Mouse (Mus musculus) liver, adult (tissue): ENCODE results near the gene Golga5.

Source experiments
- GATA4 ChIP-seq: IDR thresholded peaks from 2 replicates; pipeline ENCODE4 v1.6.1; 2014; ENCODE audit warnings: mild to moderate bottlenecking, low read length; ENCODE audit not compliant: insufficient replicate concordance

Gene Golga5

DNA sequence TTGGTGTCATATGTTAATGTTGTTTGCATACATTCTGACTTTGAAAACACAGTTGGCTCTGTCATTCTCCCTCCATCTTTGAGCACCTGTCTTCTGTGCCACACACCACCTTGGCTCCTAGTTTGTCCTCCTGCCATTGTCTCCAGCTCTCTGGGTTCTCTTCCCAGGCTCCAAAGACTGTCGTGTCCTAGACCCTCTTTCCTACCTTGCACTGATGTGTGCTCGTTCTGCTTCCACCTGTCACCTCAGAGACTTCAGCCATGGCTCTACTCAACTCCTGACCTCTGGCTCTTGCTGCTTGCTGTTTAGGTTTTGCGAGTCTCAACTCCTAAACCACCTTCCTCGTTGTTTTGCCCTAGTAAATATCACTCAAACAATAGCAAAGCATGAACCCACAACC lies 11.5 kb downstream of the Golga5 start:
- TF ChIP-seq GATA4: no peak

DNA sequence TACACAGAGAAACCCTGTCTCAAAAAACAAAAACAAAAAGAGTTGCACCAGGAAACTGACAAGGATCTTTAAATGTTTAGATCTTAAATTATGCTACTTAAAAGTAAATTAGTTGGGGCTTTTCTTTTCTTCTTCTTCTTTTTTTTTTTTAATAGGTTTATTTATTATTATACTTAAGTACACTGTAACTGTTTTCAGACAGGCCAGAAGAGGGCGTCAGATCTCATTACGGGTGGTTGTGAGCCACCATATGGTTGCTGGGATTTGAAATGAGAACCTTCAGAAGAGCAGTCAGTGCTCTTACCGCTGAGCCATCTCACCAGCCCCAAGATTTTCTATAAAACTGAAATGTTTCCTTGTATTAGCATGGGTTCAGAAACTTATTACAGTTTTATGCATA lies 16.0 kb downstream of the Golga5 start:
- TF ChIP-seq GATA4: no peak

DNA sequence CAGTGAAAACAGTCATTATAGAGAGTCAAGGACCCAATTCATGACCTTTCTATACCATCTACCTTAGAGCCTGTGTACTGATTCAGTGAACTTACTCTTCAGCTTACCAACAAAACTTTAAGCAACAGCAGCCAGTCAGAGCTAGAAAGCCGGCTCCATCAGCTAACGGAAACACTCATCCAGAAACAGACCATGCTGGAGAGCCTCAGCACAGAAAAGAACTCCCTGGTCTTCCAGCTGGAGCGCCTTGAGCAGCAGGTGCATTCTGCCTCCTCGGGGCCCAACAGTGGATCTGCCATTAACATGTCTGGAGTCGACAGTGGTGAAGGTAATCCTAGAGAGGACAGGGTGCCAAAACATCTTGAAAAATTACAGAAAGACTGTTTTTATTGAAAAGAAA lies 23.0 kb downstream of the Golga5 start:
- no peak for TF ChIP-seq GATA4

DNA sequence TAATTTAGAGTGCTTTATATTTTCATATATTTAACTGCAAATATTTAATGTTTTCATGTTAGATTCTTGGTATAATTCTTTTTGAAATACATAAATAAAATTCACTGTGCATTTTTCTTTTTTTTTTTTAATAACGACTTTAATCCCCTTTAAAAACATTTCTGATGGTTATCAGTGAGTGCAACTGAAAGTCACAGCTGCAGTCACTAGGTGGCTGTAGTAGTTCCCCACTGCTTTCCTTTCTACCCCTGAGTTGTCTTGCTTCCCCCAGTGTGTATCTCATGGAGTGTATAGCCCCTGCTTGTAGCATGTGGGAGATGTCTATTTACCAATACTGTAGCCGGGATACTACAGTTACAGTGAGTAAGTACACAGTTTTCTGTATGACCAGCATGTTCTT lies 29.0 kb downstream of the Golga5 start:
- no peak for TF ChIP-seq GATA4

DNA sequence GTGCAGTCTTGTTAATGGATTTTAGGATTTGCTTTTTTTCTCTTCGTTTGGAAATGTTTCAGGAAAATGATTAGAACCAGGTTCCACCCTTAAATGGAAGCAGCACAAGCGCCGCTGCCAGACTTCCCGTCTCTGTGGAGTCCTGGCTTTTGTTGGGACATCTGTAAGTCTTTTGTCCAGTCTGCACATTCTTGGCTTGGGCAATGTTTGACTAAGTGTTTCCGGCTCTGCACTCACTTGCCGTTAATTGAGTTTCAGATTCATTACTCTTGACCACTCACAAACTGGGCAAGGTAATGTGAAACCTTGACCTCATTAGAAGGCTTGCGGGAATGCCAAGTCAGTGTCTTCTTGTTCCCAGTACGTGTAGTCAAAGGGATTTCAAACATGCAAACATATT lies 29.8 kb downstream of the Golga5 start:
- no peak for TF ChIP-seq GATA4

DNA sequence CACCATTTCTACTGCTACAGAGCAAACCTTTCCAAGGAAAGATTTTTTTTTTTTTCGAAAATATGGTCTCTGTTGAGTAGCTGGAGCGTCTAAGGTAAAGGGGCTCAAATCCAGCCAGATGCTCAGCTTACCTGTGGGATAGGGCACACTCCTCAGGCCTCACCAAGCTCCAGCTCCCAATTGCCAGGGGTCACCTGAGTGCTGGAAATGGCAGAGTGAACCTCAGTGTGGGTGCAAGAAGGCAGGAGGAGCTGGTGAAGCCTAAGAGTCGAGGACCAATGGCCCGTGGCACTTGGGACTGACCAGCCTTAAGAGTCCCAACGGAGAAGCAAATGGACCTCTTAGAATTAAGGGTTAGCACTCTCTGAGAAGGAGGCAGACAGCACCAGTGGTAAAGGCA lies 30.3 kb downstream of the Golga5 start:
- no peak for TF ChIP-seq GATA4

DNA sequence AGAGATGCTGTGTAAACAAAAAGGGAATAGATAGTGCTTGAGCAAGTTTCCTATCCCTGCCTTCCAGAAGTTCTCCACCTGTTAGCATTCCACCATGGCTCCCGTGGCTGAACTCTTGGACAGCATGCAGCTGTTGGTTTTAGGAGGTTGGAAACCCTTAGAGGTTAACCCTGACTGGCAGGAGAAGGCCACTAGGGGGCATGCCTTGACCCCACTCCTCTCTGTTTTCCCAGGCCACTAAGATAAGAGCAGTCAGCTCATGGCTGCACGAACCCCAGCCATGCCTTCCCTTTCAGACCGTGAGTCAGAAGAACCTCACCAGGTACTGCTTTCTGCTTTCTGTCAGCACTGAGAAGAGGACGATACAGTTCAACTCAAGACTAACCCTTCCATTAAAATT lies 30.8 kb downstream of the Golga5 start:
- no peak for TF ChIP-seq GATA4

DNA sequence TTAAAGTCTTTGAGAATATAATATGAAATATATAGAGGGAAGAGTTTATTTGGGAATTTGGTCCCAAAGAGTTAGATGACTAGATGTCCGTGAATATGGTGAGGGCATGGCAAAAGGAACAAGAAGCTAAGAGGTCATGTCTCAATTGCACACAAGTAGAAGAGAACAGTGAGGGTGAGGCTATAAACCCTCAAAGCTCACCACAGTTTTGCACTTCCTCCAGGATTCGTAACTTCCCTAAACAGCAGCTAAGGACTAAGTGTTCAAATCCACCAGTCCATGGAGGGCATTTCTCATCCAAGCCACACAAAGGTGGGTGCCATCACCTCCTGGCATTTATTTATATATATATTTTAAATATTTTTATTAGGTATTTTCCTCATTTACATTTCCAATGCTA lies 32.1 kb downstream of the Golga5 start:
- no peak for TF ChIP-seq GATA4

DNA sequence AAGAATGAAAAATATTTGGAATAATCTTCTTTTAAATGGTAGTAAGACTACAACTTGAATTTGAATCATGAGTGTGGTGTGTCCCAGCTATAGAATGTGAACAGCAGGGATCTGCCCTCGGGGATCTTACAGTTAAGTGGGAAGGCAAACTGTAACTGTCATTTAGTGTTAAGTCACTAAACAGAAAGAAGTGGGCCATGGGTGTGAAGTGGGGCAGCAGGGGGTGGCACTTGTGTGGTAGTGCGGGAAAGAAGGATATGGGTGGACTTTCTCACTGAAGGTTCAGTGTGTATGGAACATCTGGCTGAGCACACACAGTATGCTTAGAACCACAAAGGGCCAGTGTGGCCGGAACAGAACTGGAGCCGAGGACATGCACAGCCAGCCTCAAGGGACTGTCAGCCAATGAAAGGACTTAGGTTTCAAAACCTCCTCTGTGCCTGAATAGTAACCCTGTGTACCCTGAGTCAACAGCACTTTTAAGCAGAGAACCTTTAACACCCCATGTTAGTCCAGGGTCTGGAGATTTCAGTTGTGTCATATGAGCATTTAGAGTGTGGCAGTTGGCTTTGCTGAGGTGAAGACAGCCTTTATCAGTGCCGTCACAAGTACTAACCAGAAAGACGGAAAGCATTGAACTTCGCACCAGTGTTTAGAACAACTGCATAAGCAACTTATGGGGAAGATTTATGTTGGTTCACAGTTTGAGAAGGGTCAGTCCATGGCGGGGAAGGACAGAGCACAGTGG lies 33.1 kb downstream of the Golga5 start:
- TF ChIP-seq GATA4: no peak

DNA sequence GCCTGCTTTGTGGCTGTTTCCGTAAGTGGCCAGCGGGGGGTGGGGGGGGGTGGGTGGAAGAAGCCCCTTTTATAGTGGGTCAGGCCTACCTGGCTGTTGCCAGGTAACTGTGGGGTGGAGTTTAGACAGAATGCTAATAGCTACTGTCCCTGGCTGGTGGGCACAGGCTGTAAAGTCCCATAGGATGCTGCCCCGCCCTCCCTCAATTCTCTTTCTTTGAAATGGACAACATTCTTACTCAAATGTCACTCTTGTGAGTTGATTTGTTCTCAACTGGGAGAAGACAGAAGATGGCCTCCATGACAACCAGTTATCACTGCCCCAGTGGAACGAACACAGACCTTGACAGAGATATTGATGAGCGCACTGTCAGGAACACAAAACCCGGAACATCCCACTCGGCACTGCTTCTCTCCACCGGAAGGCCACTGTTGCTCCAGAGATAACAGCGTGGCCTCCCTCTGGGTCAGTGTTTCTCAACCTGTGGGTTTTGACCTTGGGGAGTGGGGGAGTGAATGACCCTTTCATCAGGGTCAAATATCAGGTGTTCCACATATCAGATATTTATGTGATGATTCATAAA lies 36.3 kb downstream of the Golga5 start:
- no peak for TF ChIP-seq GATA4

DNA sequence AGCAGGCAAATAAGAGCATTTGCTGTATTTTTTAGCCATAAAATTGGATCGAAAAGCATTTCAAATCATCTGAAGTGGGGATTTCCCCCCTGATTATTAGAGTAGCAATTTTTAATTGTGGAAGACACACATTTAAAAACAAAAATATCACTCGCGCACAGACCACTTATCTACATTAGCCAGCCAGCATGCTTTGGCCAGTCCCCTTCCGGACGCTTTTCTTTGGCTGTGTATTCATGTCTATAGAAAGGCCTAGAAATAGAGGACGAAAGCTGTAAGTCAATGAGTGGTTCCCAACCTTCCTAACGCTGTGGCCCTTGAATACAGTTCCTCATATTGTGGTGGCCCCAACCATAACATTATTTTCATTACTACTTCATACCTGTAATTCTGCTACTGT lies 37.0 kb downstream of the Golga5 start:
- no peak for TF ChIP-seq GATA4

DNA sequence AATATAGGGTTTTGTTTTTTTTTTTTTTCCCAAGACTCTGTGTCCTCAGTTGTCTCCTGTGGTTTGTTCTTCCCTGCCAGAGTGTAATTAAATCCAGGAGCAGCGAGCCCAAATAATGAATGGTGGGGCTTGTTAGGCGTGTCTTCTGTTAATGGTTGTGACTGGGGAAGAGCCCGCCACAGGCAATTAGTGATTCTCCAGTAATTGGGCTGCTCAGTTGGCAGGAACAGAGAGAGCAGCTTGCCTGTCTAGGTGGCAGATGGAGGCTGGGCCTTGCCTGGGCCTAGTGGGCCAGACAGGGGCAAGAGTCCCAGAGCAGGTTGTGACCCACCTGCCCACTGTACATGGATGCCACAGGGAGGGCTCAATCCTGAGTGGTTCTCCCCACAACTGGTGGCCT lies 42.4 kb downstream of the Golga5 start:
- TF ChIP-seq GATA4: no peak

DNA sequence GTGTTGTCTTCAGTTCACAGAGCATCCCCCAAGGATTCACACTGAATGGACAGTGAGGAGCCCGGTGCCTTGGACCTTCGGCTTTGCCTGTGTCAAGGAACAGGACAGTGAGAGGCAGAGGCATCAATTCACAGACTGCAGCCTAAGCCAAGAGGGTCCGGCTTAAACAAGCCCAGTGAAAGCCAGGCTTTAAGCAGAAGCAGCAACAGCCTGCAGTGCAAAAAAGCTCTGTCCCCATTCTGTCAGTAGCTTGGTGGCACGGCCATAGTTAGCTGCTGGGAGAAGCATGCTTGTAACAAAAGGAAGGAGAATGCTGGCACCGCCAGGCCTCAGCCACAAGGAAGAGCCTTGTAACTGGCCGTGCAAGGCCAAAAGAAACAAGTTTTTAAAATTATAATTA lies 45.2 kb downstream of the Golga5 start:
- TF ChIP-seq GATA4: no peak

DNA sequence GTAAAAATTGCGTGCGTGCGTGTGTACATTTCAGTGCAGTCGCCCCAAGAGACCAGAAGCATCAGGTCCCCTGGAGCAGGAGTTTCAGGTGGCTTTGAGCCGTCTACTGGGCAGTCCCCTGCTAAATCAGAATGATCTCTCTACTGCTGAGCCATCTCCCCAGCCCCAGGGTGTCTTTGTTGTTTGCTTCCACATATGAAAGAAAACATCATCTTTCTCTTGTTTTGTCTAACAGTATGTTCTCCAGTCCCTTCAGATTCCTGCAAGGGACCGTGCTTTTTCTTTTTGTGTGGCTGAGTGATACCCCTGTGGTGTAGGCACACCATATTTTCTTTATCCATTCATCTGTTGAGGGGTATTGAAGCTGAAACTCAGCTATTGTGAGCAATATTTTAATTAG lies 45.8 kb downstream of the Golga5 start:
- no peak for TF ChIP-seq GATA4

DNA sequence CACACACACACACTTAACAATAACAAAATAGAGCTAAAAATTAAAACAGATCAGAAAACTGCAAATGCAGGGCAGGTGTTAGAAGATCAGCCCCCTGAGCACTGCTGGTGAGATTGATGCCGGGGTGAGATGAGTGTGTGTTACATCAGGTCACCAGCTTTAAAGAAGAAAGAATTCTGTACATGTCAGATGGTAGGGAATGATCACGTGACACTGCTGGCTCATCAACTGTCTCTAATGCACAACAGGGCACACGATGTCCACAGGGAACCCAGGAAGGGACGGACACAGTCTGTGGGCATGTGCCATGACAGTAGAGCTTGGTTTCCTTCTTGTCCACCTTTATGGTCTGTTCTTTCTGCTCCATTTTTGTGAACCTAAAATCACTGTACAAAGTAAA lies 47.2 kb downstream of the Golga5 start:
- TF ChIP-seq GATA4: no peak

DNA sequence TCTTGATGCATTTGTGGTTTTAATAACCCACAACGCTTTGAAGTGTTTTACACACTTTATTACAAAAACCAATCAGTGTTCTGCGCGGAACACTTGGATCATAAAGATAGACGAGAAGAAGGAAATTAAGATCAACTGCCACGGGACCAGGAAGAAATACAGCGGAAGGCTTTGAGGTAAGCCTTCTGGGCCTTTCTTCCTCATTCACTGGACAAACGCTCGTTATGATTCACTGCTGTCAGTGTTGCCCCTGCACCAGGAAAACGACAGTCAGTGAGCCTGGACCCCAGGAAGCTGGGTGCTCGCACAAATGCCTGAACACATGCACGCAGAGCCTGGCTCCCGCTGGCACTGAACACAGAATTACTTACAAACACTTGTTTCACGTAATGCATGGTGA lies 48.7 kb downstream of the Golga5 start:
- no peak for TF ChIP-seq GATA4
